Mouse (Mus musculus) myocyte (in vitro differentiated cells): Measurements from ENCODE around the gene Nphp3. TPM values are rescaled to one million over a fixed set of nuclear protein-coding genes. Genes with fewer than 3 reads are reported as not detected.

Experiments
- H3K27me3 ChIP-seq: one replicate; pipeline ENCODE4 v1.6.1; 2011; ENCODE audit not compliant: control insufficient read depth, insufficient read depth, insufficient read length
- H3K36me3 ChIP-seq: one replicate; pipeline ENCODE4 v1.6.1; 2011; ENCODE audit not compliant: control insufficient read depth, insufficient read depth
- H3K4me2 ChIP-seq: one replicate; pipeline ENCODE4 v1.6.1; 2011; ENCODE audit warnings: low read depth, control low read depth
- H3K4me3 ChIP-seq: one replicate; pipeline ENCODE4 v1.5.1; 2011; ENCODE audit warnings: mild to moderate bottlenecking, control low read depth, moderate library complexity
- H3K79me2 ChIP-seq: one replicate; pipeline ENCODE4 v1.6.1; 2011; ENCODE audit not compliant: control insufficient read depth, insufficient read depth
- H3ac ChIP-seq: one replicate; pipeline ENCODE4 v1.6.1; 2011; ENCODE audit not compliant: control insufficient read depth, insufficient read length
- CEBPB ChIP-seq: IDR thresholded peaks from 2 replicates; pipeline ENCODE4 v1.6.1; 2011; ENCODE audit warnings: mild to moderate bottlenecking, moderate library complexity; ENCODE audit not compliant: poor library complexity, insufficient read depth, severe bottlenecking
- E2F4 ChIP-seq: IDR thresholded peaks from one replicate; pipeline ENCODE4 v1.6.1; 2011; ENCODE audit warnings: mild to moderate bottlenecking, control low read depth, moderate library complexity; ENCODE audit not compliant: insufficient read depth
- MAX ChIP-seq: IDR thresholded peaks from one replicate; pipeline ENCODE4 v1.6.1; 2011; ENCODE audit warnings: low read depth, mild to moderate bottlenecking, control low read depth
- MYOD1 ChIP-seq, 3 experiments: IDR thresholded peaks; one replicate each; pipeline ENCODE4 v1.6.1; 2011; ENCODE audit warnings: control low read depth in 2 of 3, low read depth in 2 of 3, mild to moderate bottlenecking in 2 of 3, moderate library complexity in 1 of 3; ENCODE audit not compliant: insufficient read length in 2 of 3, control insufficient read depth in 1 of 3
- MYOG ChIP-seq, 3 experiments: IDR thresholded peaks; one replicate each; pipeline ENCODE4 v1.6.1; 2011; ENCODE audit warnings: control low read depth in 2 of 3, low read depth in 2 of 3, mild to moderate bottlenecking in 2 of 3; ENCODE audit not compliant: insufficient read length in 2 of 3, control insufficient read depth in 1 of 3, insufficient read depth in 1 of 3
- POLR2A ChIP-seq: IDR thresholded peaks from one replicate; pipeline ENCODE4 v1.6.1; 2011; ENCODE audit warnings: low read depth, mild to moderate bottlenecking, control low read depth, moderate library complexity; ENCODE audit not compliant: insufficient read length
- POLR2AphosphoS2 ChIP-seq: IDR thresholded peaks from one replicate; pipeline ENCODE4 v1.6.1; 2011; ENCODE audit warnings: low read depth, control low read depth; ENCODE audit not compliant: insufficient read length
- REST ChIP-seq: IDR thresholded peaks from one replicate; pipeline ENCODE4 v1.6.1; 2011; ENCODE audit warnings: mild to moderate bottlenecking, control low read depth, moderate library complexity; ENCODE audit not compliant: insufficient read depth, insufficient read length
- SRF ChIP-seq: IDR thresholded peaks from one replicate; pipeline ENCODE4 v1.6.1; 2011; ENCODE audit warnings: low read depth; ENCODE audit not compliant: control insufficient read depth, insufficient read length
- TCF12 ChIP-seq: IDR thresholded peaks from one replicate; pipeline ENCODE4 v1.6.1; 2011; ENCODE audit warnings: mild to moderate bottlenecking, control low read depth; ENCODE audit not compliant: poor library complexity, insufficient read depth, severe bottlenecking
- TCF3 ChIP-seq: IDR thresholded peaks from one replicate; pipeline ENCODE4 v1.6.1; 2011; ENCODE audit warnings: low read depth, control low read depth; ENCODE audit not compliant: insufficient read length
- USF1 ChIP-seq: IDR thresholded peaks from one replicate; pipeline ENCODE4 v1.6.1; 2011; ENCODE audit warnings: low read depth, mild to moderate bottlenecking, control low read depth, moderate library complexity
- polyA plus RNA-seq: library from polyadenylated mRNA; unstranded; fragments of >200 nt; fragmentation: generic; extraction: Trizol; gene quantifications from one replicate; pipeline ENCODE4 v1.2.1, GENCODE M21; 2012; ENCODE audit warnings: missing spikeins

Nphp3 gene
- polyA plus RNA-seq, 1 experiment, result 1.1 TPM

DNA sequence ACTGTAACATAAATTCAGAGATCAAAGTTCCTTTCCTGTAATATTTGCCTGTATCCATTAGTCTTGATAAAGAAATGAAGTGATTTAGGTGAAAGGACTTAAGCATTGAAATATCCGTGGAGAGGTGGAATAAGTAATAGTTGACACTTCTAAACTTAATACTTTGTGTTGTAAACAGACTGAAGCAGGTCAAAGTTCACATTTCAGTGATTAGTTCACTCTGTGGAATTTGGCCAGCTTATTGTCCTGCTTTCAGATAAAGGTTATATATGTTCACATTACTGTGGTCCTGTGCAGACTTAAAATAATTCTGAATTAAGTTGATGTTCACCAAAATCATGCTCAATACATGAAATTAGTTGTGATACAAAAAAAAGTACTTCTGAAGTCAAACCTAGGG is 62.2 kb downstream of the Nphp3 start:
- TF ChIP-seq TCF3 (no peak), E2F4 (no peak), MYOD1 (IDR thresholded peaks at IDR 0.05; ENCODE audit: control insufficient read depth in 1 of 3, insufficient read length in 2 of 3, low read depth in 2 of 3) (no peak), POLR2AphosphoS2 (no peak)
- no peaks in the 10 kb centered on the region for H3K27me3 ChIP-seq
- H3K79me2 ChIP-seq, result peaks cover 16% of the 10 kb centered on the region
- H3K4me2 ChIP-seq, result no peak overlapping the region
- peaks cover 7% of the 10 kb centered on the region for H3K36me3 ChIP-seq
- H3ac ChIP-seq, result no peak overlapping the region
- H3K4me3 ChIP-seq, result no peak overlapping the region

DNA sequence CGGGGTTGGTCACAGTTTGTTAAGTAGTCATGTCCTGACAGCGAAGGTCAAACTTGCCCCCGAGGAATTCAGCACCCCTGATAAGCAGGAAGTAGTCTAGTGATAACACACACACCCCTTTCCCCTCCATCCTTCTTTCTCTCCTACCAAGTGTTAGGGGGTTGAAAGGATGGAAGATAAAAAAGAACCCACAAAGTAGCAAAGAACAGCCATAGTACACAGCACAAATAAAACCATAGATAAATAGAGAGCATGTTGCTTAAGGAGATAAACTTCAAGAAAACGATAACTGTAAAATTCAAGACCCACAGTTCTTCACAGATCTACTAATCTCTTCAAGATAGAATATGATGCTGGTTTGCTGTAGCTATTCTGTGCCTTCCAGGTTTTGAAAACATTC is 67.9 kb downstream of the Nphp3 start:
- TF ChIP-seq POLR2A, result no peak
- no peak for TF ChIP-seq REST
- TF ChIP-seq TCF12, result no peak
- TF ChIP-seq MYOG (IDR thresholded peaks at IDR 0.05; ENCODE audit: control insufficient read depth in 1 of 3, insufficient read depth in 1 of 3, insufficient read length in 2 of 3, low read depth in 2 of 3), result no peak
- TF ChIP-seq MAX, result no peak
- TF ChIP-seq MYOD1 (IDR thresholded peaks at IDR 0.05; ENCODE audit: control insufficient read depth in 1 of 3, insufficient read length in 2 of 3, low read depth in 2 of 3), result no peak
- TF ChIP-seq POLR2AphosphoS2, result no peak
- Histone ChIP-seq H3K4me3 (no peak overlapping the region), H3K79me2 (no peaks in the 10 kb centered on the region), H3K36me3 (no peaks in the 10 kb centered on the region), H3K4me2 (no peak overlapping the region), H3K27me3 (peaks cover 12% of the 10 kb centered on the region), H3ac (no peak overlapping the region)

DNA sequence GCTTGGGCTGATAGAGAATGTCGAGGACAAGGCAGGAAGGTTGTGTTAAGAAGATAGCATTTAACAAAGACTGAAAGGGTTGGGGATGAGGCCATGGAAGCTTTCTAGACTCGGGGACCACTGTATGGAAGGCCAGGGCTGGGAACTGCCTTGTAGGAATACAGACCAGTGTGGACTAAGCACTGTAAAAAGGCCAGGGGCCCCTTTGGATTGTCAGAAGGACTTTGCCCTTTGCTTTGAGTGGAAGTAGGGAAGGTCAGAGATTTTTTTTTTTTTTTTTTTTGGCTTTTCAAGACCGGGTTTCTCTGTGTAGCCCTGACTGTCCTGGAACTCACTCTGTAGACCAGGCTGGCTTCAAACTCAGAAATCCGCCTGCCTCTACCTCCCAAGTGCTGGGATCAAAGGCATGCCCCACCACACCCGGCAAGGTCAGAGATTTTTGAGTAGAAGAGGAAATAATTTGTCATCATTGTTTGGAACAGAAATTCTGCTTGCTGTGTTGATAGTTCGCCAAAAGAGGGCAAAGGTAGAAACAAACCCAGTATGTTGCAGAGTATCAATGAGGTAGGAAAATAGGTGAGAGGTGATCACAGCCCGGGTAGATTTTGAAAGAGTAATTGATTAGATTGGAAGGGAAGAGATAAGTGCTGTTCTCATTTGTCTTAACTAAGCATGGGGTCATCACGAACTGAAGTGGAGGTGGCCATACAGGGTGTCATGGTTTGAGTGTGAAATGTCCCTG is 68.7 kb downstream of the Nphp3 start:
- H3K4me2 ChIP-seq, result no peak overlapping the region
- H3K36me3 ChIP-seq, result no peaks in the 10 kb centered on the region
- no peak overlapping the region for H3ac ChIP-seq
- no peak overlapping the region for H3K4me3 ChIP-seq
- no peak for TF ChIP-seq MYOD1 (IDR thresholded peaks at IDR 0.05; ENCODE audit: control insufficient read depth in 1 of 3, insufficient read length in 2 of 3, low read depth in 2 of 3)
- no peak for TF ChIP-seq SRF
- TF ChIP-seq CEBPB, result no peak
- TF ChIP-seq TCF3, result no peak
- no peak for TF ChIP-seq MAX
- TF ChIP-seq POLR2AphosphoS2, result no peak
- no peak for TF ChIP-seq MYOG (IDR thresholded peaks at IDR 0.05; ENCODE audit: control insufficient read depth in 1 of 3, insufficient read depth in 1 of 3, insufficient read length in 2 of 3, low read depth in 2 of 3)
- no peak for TF ChIP-seq E2F4
- no peak for TF ChIP-seq TCF12
- TF ChIP-seq USF1, result no peak
- no peak for TF ChIP-seq POLR2A
- TF ChIP-seq REST, result no peak
- peaks cover 12% of the 10 kb centered on the region for H3K27me3 ChIP-seq
- no peaks in the 10 kb centered on the region for H3K79me2 ChIP-seq

DNA sequence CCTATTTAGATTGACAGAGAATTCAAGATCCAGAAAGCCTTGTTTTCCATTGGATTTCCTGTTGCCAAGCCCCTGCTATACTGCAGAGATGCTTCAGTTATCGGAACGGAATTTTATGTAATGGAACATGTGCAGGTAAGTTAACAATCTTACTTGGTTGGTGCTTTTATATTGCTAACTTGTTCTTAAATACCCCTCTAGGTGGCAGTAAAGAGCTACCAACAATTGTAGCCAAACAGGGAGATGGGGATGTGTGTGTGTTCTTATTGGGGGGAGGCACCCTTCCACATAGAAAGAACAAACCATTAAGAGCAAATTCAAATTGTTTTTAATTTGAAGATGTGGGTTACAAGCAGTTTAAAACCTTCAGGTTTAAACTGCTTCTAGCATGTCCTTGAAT is 73.5 kb downstream of the Nphp3 start:
- Histone ChIP-seq H3K79me2 (no peaks in the 10 kb centered on the region), H3K36me3 (no peaks in the 10 kb centered on the region), H3K4me2 (no peak overlapping the region), H3K27me3 (peaks cover 10% of the 10 kb centered on the region), H3K4me3 (no peak overlapping the region), H3ac (no peak overlapping the region)
- TF ChIP-seq USF1, result no peak

DNA sequence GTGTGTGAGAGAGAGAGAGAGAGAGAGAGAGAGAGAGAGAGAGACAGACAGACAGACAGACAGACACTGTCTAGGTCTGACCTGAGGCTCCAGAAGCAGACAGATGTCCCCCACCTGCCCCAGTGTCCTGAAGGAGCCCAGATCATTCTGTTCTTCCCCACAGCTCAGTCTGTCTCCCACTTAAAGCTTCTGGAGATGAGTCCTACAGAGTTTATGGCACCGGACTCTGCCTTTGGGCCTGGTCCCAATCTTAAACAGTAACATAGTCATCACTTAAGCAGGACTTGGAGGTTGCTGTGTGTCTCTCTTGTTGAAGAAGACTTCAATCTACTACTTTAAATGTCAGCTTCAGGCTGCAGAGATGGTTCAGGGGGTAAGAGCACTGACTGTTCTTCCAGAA is 76.4 kb downstream of the Nphp3 start:
- Histone ChIP-seq H3K4me3 (no peak overlapping the region), H3K36me3 (no peaks in the 10 kb centered on the region), H3K79me2 (no peaks in the 10 kb centered on the region), H3K4me2 (no peak overlapping the region), H3ac (no peak overlapping the region), H3K27me3 (no peaks in the 10 kb centered on the region)
- TF ChIP-seq POLR2A, result no peak
- no peak for TF ChIP-seq POLR2AphosphoS2
- TF ChIP-seq TCF3, result no peak
- no peak for TF ChIP-seq USF1
- TF ChIP-seq SRF, result no peak
- no peak for TF ChIP-seq MYOG (IDR thresholded peaks at IDR 0.05; ENCODE audit: control insufficient read depth in 1 of 3, insufficient read depth in 1 of 3, insufficient read length in 2 of 3, low read depth in 2 of 3)
- TF ChIP-seq REST, result no peak
- TF ChIP-seq E2F4, result no peak
